In the genomic region with DNA sequence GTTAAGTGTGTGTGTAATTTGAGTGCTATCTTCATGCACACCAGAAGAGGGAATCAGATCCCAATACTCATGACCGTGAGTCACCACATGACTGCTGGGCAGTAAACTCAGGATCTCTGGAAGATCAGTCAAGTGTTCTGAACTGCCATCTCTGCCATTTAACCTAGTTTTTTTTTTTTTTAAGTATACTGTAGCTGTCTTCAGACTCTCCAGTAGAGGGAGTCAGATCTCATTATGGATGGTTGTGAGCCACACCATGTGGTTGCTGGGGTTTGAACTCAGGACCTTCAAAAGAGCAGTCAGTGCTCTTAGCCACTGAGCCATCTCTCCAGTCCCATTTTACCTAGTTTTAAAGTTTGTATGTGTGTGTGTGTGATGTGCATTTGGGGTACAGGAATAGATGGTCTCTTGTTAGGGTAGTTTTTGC, we compare ENCODE assay signal across 15 mouse cellular contexts. TPM values are rescaled to one million over a fixed set of nuclear protein-coding genes. Genes with fewer than 3 reads are reported as not detected.
A peak's percentile ranks its signal among the peaks of the same experiment; 100 is the strongest.
DNase-seq lines count a peak whose midpoint lies in the region; TF ChIP-seq lines count a peak whose summit lies in the region.
"Had no signal": no experiment of that assay in that cellular context is flagged by ENCODE, and none has a peak within 500 bp of the region (broad histone marks: within the 10 kb centered on the region; RNA-seq: fewer than 3 reads in every experiment).

No protein-coding gene starts in this region.

- no peak for TF ChIP-seq POLR2A in kidney, adult 2 months (IDR thresholded peaks at IDR 0.05; ENCODE audit: low read depth, low read length)

- TF ChIP-seq CTCF in left cerebral cortex, adult 2 months (IDR thresholded peaks at IDR 0.05) = peak; percentile 18; the same call in 1 of the 2 replicates
- TF ChIP-seq CTCF in kidney, adult 2 months (conservative IDR thresholded peaks at IDR 0.05; ENCODE audit: insufficient read depth, insufficient read length, low read depth, low read length) = no peak

- no peaks in the 10 kb centered on the region for H3K27me3 ChIP-seq in kidney, adult 2 months (replicated peaks; ENCODE audit: control insufficient read depth, insufficient read depth, low read length)
- H3K27me3 ChIP-seq: lung, embryonic 15.5 days had no signal

- H3K79me2 ChIP-seq in macrophage (ENCODE audit: inconsistent target) = peaks cover 55% of the 10 kb centered on the region

- 55% methylated on average over 1 of the region's 1 CpGs for WGBS in macrophage (ENCODE audit: missing documents)
- WGBS in kidney, adult 2 months = 47% methylated on average over 1 of the region's 1 CpGs

- H3K27ac ChIP-seq in left cerebral cortex, adult 2 months = no peak overlapping the region
- H3K27ac ChIP-seq in macrophage = peak overlapping the region; percentile 38
- no peak overlapping the region for H3K27ac ChIP-seq in kidney, adult 2 months (ENCODE audit: insufficient read depth, low read depth, low read length)
- H3K27ac ChIP-seq: heart, embryonic 13.5 days; limb, embryonic 10.5 days; lung, embryonic 15.5 days had no signal

- 0 out of 2 replicates have a peak, but pooled peaks cover 3% of the 10 kb centered on the region for H3K4me1 ChIP-seq in kidney, adult 2 months (ENCODE audit: control insufficient read depth, insufficient read depth, low read length)

- peaks cover 12% of the 10 kb centered on the region; the same call in 1 of the 2 replicates for H3K36me3 ChIP-seq in macrophage (ENCODE audit: inconsistent target)
- peaks cover 6% of the 10 kb centered on the region for H3K36me3 ChIP-seq in kidney, adult 2 months (ENCODE audit: control insufficient read depth, insufficient read depth, low read length)

- no peak for DNase-seq in left cerebral cortex, adult 2 months (ENCODE audit: extremely low spot score in 1 of 2, low spot score in 2 of 2)
- DNase-seq in left cerebral cortex, adult 8-10 months (ENCODE audit: low spot score in 2 of 2) = no peak
- peak; percentile 81 for DNase-seq in 416B (ENCODE audit: low read depth)
- peak; percentile 75 for DNase-seq in ES-CJ7 (ENCODE audit: low read depth, low spot score)
- no peak for DNase-seq in kidney, adult 2 months
- no peak for DNase-seq in urinary bladder, postnatal 10 days (ENCODE audit: low spot score)
- DNase-seq: cerebellum, adult 2 months; embryo, embryonic 11 days; gastrocnemius, postnatal 25 days; kidney, postnatal 25 days; thymus, postnatal 14 days had no signal

- H3K4me3 ChIP-seq in left cerebral cortex, adult 2 months = no peak overlapping the region
- H3K4me3 ChIP-seq in macrophage (ENCODE audit: inconsistent target) = no peak overlapping the region
- H3K4me3 ChIP-seq in kidney, adult 2 months (ENCODE audit: insufficient read depth, low read depth, low read length) = no peak overlapping the region
- H3K4me3 ChIP-seq: heart, embryonic 13.5 days; limb, embryonic 10.5 days; lung, embryonic 15.5 days had no signal

- intact Hi-C loops in left cerebral cortex, adult 2 months (cut with DNase I) = no loop called here

RNA-seq across cellular contexts. Expression of a gene that starts 2.9 kb away (rescaled TPM):
- total RNA-seq in left cerebral cortex, adult 2 months (2021) = under 1 TPM; 0.40 to 0.48 TPM
- 1 to 10 TPM in 1 of 4 experiments, under 1 TPM in 3; 0.44 to 1.3 (median 0.67) TPM for total RNA-seq in left cerebral cortex, adult 8-10 months (2022)
- 1,000 to 10,000 TPM in 3 of 26 experiments, 100 to 1,000 TPM in 23; 308 to 2,013 (median 470) TPM for total RNA-seq in macrophage (2018; cell fraction: chromatin; rRNA removed)
- 100 to 1,000 TPM in 12 of 26 experiments, 10 to 100 TPM in 14; 57.8 to 153 (median 97.1) TPM for total RNA-seq in macrophage (2018; cell fraction: cytosol; rRNA removed)
- 1,000 to 10,000 TPM in 2 of 26 experiments, 100 to 1,000 TPM in 24; 212 to 1,497 (median 266) TPM for total RNA-seq in macrophage (2018; cell fraction: nucleus; rRNA removed)
- polyA plus RNA-seq in macrophage (2018) = 54.3 to 64.8 TPM (median 54.5 TPM) in 3 replicates
- 3.2 and 10.3 TPM in 2 replicates for polyA plus RNA-seq in kidney, adult 2 months (2012; rRNA removed)

RNA-seq across cellular contexts. Expression of a gene that starts 23.0 kb away (rescaled TPM):
- total RNA-seq in left cerebral cortex, adult 2 months (2021) = 10 to 100 TPM; 51.3 to 69.5 TPM
- 10 to 100 TPM; 60.8 to 79.1 (median 71.2) TPM for total RNA-seq in left cerebral cortex, adult 8-10 months (2022)
- 100 to 1,000 TPM in 3 of 26 experiments, 10 to 100 TPM in 23; 30.2 to 131 (median 60.0) TPM for total RNA-seq in macrophage (2018; cell fraction: chromatin; rRNA removed)
- 10 to 100 TPM; 31.5 to 73.5 (median 61.7) TPM for total RNA-seq in macrophage (2018; cell fraction: cytosol; rRNA removed)
- total RNA-seq in macrophage (2018; cell fraction: nucleus; rRNA removed) = 100 to 1,000 TPM in 1 of 26 experiments, 10 to 100 TPM in 25; 28.0 to 103 (median 45.3) TPM
- 52.8 to 75.3 TPM (median 58.4 TPM) in 3 replicates for polyA plus RNA-seq in macrophage (2018)
- 56.1 and 60.8 TPM in 2 replicates for polyA plus RNA-seq in kidney, adult 2 months (2012; rRNA removed)

RNA-seq across cellular contexts. Expression of a gene that starts 48.0 kb away (rescaled TPM):
- total RNA-seq in left cerebral cortex, adult 2 months (2021) = 100 to 1,000 TPM; 279 to 284 TPM
- total RNA-seq in left cerebral cortex, adult 8-10 months (2022) = 100 to 1,000 TPM; 221 to 283 (median 254) TPM
- total RNA-seq in macrophage (2018; cell fraction: chromatin; rRNA removed) = 10 to 100 TPM; 24.8 to 61.9 (median 42.8) TPM
- 10 to 100 TPM; 26.5 to 68.4 (median 42.4) TPM for total RNA-seq in macrophage (2018; cell fraction: cytosol; rRNA removed)
- total RNA-seq in macrophage (2018; cell fraction: nucleus; rRNA removed) = 10 to 100 TPM; 41.5 to 75.6 (median 54.1) TPM
- 23.4 to 30.1 TPM (median 28.8 TPM) in 3 replicates for polyA plus RNA-seq in macrophage (2018)
- polyA plus RNA-seq in kidney, adult 2 months (2012; rRNA removed) = 5.8 and 7.6 TPM in 2 replicates

Comparison
In these comparisons a context has a peak if more than half of its experiments do, and no peak if none do; other contexts are left out.
1. DNase-seq: peak in 416B (single experiment) and ES-CJ7 (single experiment); none in left cerebral cortex, adult 2 months (0 of 2), left cerebral cortex, adult 8-10 months (0 of 2), kidney, adult 2 months (single experiment) and urinary bladder, postnatal 10 days (single experiment).